Mouse (Mus musculus): ENCODE data around the gene Igll1.

Igll1 gene

GRCm38 (mm10) chr16:16852411-16852810, 11.4 kb downstream of the Igll1 start:
- no peak for DNase-seq

GRCm38 (mm10) chr16:16849196-16849595, 14.6 kb downstream of the Igll1 start:
- DNase-seq: no peak

- DNase-seq: no peak
Measured at GRCm38 (mm10) chr16:16829671-16830070, 34.1 kb downstream of the Igll1 start.

GRCm38 (mm10) chr16:16828757-16829615, 34.8 kb downstream of the Igll1 start, which contains the start of gene Spag6l:
TSS of gene Spag6l (minus strand) at chr16:16829456.
- DNase-seq: no peak

- DNase-seq: no peak
Measured at GRCm38 (mm10) chr16:16826223-16826622, 37.6 kb downstream of the Igll1 start.

- DNase-seq: no peak
Measured at GRCm38 (mm10) chr16:16825476-16825875, 38.3 kb downstream of the Igll1 start.
